11 mouse cellular contexts compared by ENCODE assay signal in the genomic region with DNA sequence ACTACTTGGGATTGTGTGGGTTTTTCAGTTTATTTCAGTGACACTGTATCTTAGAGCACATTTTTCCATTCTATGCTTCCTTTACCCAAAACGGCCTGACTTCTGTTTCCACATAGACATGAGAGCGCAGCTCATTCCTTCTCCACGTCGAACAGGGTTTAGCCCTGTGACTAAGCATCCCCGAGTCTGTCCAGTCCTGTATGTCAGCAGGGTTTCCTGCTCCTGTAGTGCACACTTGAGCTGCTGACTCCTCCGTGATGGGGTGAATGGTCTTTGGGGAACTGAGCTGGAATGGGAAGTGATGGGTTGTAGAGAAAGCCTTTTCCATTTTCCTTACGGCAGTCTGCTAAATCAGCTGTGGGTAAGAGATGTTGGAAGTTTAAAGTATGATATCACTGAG.
DNase-seq lines count a peak whose midpoint lies in the region; ATAC-seq and TF ChIP-seq lines count a peak whose summit lies in the region.
"Had no signal": no experiment of that assay in that cellular context is flagged by ENCODE, and none has a peak within 500 bp of the region (broad histone marks: within the 10 kb centered on the region; RNA-seq: fewer than 3 reads in every experiment).

No protein-coding gene starts in this region.

- peak overlapping the region; percentile 45 for H3K27ac ChIP-seq in hindbrain, embryonic 13.5 days
- H3K27ac ChIP-seq in hindbrain, embryonic 10.5 days, result no peak overlapping the region
- H3K27ac ChIP-seq in CH12.LX (ENCODE audit: insufficient read depth, low read depth), result no peak overlapping the region
- peak overlapping the region; percentile 60 for H3K27ac ChIP-seq in embryonic fibroblast, embryonic 13.5 days (ENCODE audit: insufficient read depth, low read length)
- peak overlapping the region; percentile 65; the same call in 1 of the 2 replicates for H3K27ac ChIP-seq in limb, embryonic 15.5 days
- H3K27ac ChIP-seq: stomach, postnatal 0 days had no signal

- H3K79me2 ChIP-seq in CH12.LX (replicated peaks; ENCODE audit: control insufficient read depth, extremely low read depth, insufficient read depth, poor library complexity, severe bottlenecking), result no peaks in the 10 kb centered on the region

- H3K36me3 ChIP-seq in hindbrain, embryonic 13.5 days, result peaks cover 21% of the 10 kb centered on the region
- peaks cover 14% of the 10 kb centered on the region; the same call in 1 of the 2 replicates for H3K36me3 ChIP-seq in hindbrain, embryonic 10.5 days
- H3K36me3 ChIP-seq in CH12.LX (replicated peaks in 1 of 2; ENCODE audit: control insufficient read depth in 1 of 2, insufficient read depth in 1 of 2, low read length in 1 of 2), result peaks cover 10 to 61% of the 10 kb centered on the region in 2 experiments
- H3K36me3 ChIP-seq in limb, embryonic 15.5 days, result no peaks in the 10 kb centered on the region

- no peaks in the 10 kb centered on the region for H3K27me3 ChIP-seq in hindbrain, embryonic 13.5 days
- no peaks in the 10 kb centered on the region for H3K27me3 ChIP-seq in hindbrain, embryonic 10.5 days (ENCODE audit: insufficient read depth, poor library complexity, severe bottlenecking)
- no peaks in the 10 kb centered on the region for H3K27me3 ChIP-seq in CH12.LX (replicated peaks)
- H3K27me3 ChIP-seq in limb, embryonic 15.5 days, result no peaks in the 10 kb centered on the region

- H3K9me3 ChIP-seq in hindbrain, embryonic 13.5 days, result no peaks in the 10 kb centered on the region
- no peaks in the 10 kb centered on the region for H3K9me3 ChIP-seq in hindbrain, embryonic 10.5 days
- no peaks in the 10 kb centered on the region for H3K9me3 ChIP-seq in CH12.LX (replicated peaks; ENCODE audit: low read length)
- no peaks in the 10 kb centered on the region for H3K9me3 ChIP-seq in limb, embryonic 15.5 days

- peaks cover 3% of the 10 kb centered on the region; the same call in 1 of the 2 replicates for H3K4me1 ChIP-seq in hindbrain, embryonic 13.5 days (replicated peaks)
- 0 out of 2 replicates have a peak, but pooled peaks cover 4% of the 10 kb centered on the region for H3K4me1 ChIP-seq in hindbrain, embryonic 10.5 days (replicated peaks)
- peaks cover 0 to 3% of the 10 kb centered on the region in 2 experiments; a peak in 2 of 4 replicates for H3K4me1 ChIP-seq in CH12.LX (ENCODE audit: control insufficient read depth in 1 of 2, insufficient read depth in 2 of 2)
- H3K4me1 ChIP-seq in embryonic fibroblast, embryonic 13.5 days (ENCODE audit: control insufficient read depth, insufficient read depth, low read length), result peaks cover 10% of the 10 kb centered on the region
- H3K4me1 ChIP-seq in limb, embryonic 15.5 days, result peaks cover 14% of the 10 kb centered on the region

- H3K4me3 ChIP-seq in hindbrain, embryonic 13.5 days, result no peak overlapping the region
- H3K4me3 ChIP-seq in hindbrain, embryonic 10.5 days, result no peak overlapping the region
- H3K4me3 ChIP-seq in CH12.LX (replicated peaks in 1 of 3; ENCODE audit: low read depth in 2 of 3, low read length in 2 of 3, poor library complexity in 1 of 3), result no peak overlapping the region
- no peak overlapping the region for H3K4me3 ChIP-seq in embryonic fibroblast, embryonic 13.5 days (ENCODE audit: insufficient read depth, low read length)
- no peak overlapping the region for H3K4me3 ChIP-seq in limb, embryonic 15.5 days

- 0 out of 2 replicates have a peak, but pooled peaks have one; percentile 45 for ATAC-seq in hindbrain, embryonic 13.5 days (ENCODE audit: low FRiP score)
- peak; percentile 15; the same call in 1 of the 2 replicates for ATAC-seq in limb, embryonic 15.5 days (ENCODE audit: insufficient number of reproducible peaks, low FRiP score, low TSS enrichment, low read depth)

- no peak overlapping the region for H3K9ac ChIP-seq in hindbrain, embryonic 13.5 days
- no peak overlapping the region for H3K9ac ChIP-seq in CH12.LX (ENCODE audit: insufficient read depth, low read depth)
- H3K9ac ChIP-seq in limb, embryonic 15.5 days, result no peak overlapping the region

- TF ChIP-seq CTCF in CH12.LX (conservative IDR thresholded peaks at IDR 0.05 in 1 of 2, IDR thresholded peaks at IDR 0.05 in 1 of 2; ENCODE audit: low read depth in 2 of 2, low read length in 2 of 2), result no peak
- TF ChIP-seq CTCF in embryonic fibroblast, embryonic 13.5 days (IDR thresholded peaks at IDR 0.05; ENCODE audit: borderline replicate concordance, insufficient read depth, low read length), result no peak

- TF ChIP-seq EP300 in CH12.LX (IDR thresholded peaks at IDR 0.05; ENCODE audit: low read length), result no peak

- H3K4me2 ChIP-seq in hindbrain, embryonic 13.5 days, result no peak overlapping the region
- H3K4me2 ChIP-seq in CH12.LX (ENCODE audit: insufficient read depth, low read depth, poor library complexity, severe bottlenecking), result no peak overlapping the region
- no peak overlapping the region for H3K4me2 ChIP-seq in limb, embryonic 15.5 days

- 74% methylated on average over 7 of the region's 7 CpGs for WGBS in hindbrain, embryonic 13.5 days
- 84% methylated on average over 7 of the region's 7 CpGs for WGBS in hindbrain, embryonic 10.5 days
- WGBS in limb, embryonic 15.5 days, result 35% methylated on average over 7 of the region's 7 CpGs

- no peak for TF ChIP-seq RAD21 in CH12.LX (IDR thresholded peaks at IDR 0.05; ENCODE audit: low read depth, low read length)

- dilution Hi-C loops in CH12.LX (cut with MboI; ENCODE audit: extremely low pct_ligation_motif_present, extremely low pct_unique_long_range_greater_than_20kb, low sequenced_read_pairs), result no loop called here

- DNase-seq in hindbrain, embryonic 10.5 days (ENCODE audit: low spot score), result no peak
- peak; percentile 6 for DNase-seq in CH12.LX (ENCODE audit: extremely low read depth)
- no peak for DNase-seq in kidney, postnatal 10 days
- no peak for DNase-seq in kidney, adult 9 months
- DNase-seq: heart, postnatal 36 days; lung, postnatal 10 days; right cerebral cortex, postnatal 14 days had no signal

- in situ Hi-C loops in CH12.LX (cut with MboI; ENCODE audit: low pct_ligation_motif_present, low pct_unique_long_range_greater_than_20kb, low sequenced_read_pairs), result no loop called here

- no peak for TF ChIP-seq POLR2A in CH12.LX (IDR thresholded peaks at IDR 0.05; ENCODE audit: low read depth, low read length)
- TF ChIP-seq POLR2A in embryonic fibroblast, embryonic 13.5 days (IDR thresholded peaks at IDR 0.05; ENCODE audit: low read depth, low read length), result no peak

TF ChIP-seq in CH12.LX, 34 proteins besides CTCF, POLR2A, EP300 and RAD21:
- no peak for TF ChIP-seq CHD1 (IDR thresholded peaks at IDR 0.05; ENCODE audit: low read depth, low read length)
- no peak for TF ChIP-seq ZC3H11A (IDR thresholded peaks at IDR 0.05; ENCODE audit: low read depth, low read length)
- no peak for TF ChIP-seq SMC3 (IDR thresholded peaks at IDR 0.05; ENCODE audit: low read depth, low read length)
- TF ChIP-seq UBTF (IDR thresholded peaks at IDR 0.05; ENCODE audit: low read depth, low read length), result no peak
- no peak for TF ChIP-seq POLR2AphosphoS2 (IDR thresholded peaks at IDR 0.05; ENCODE audit: low read depth, low read length)
- TF ChIP-seq GABPA (IDR thresholded peaks at IDR 0.05; ENCODE audit: insufficient replicate concordance, low read depth, low read length), result no peak
- TF ChIP-seq NELFE (IDR thresholded peaks at IDR 0.05; ENCODE audit: low read depth, low read length), result no peak
- TF ChIP-seq PAX5 (IDR thresholded peaks at IDR 0.05; ENCODE audit: low read length), result no peak
- no peak for TF ChIP-seq MEF2A (IDR thresholded peaks at IDR 0.05; ENCODE audit: borderline replicate concordance, low read depth, low read length)
- no peak for TF ChIP-seq ETS1 (conservative IDR thresholded peaks at IDR 0.05; ENCODE audit: low read depth, low read length)
- TF ChIP-seq JUN (IDR thresholded peaks at IDR 0.05; ENCODE audit: insufficient read depth, low read depth, low read length), result no peak
- no peak for TF ChIP-seq ZMIZ1 (IDR thresholded peaks at IDR 0.05; ENCODE audit: low read depth, low read length)
- no peak for TF ChIP-seq KAT2A (IDR thresholded peaks at IDR 0.05; ENCODE audit: insufficient replicate concordance, low read length)
- TF ChIP-seq TCF12 (IDR thresholded peaks at IDR 0.05; ENCODE audit: low read depth, low read length), result no peak

Comparison
In these comparisons a context has a peak if more than half of its experiments do, and no peak if none do; other contexts are left out.
1. H3K27ac ChIP-seq: peak in hindbrain, embryonic 13.5 days (single experiment), embryonic fibroblast, embryonic 13.5 days (single experiment) and limb, embryonic 15.5 days (single experiment); none in hindbrain, embryonic 10.5 days (single experiment) and CH12.LX (single experiment).